Mouse (Mus musculus): ENCODE data around the gene Vmn1r171.
"Not testable (repeated sequence)": the region's sequence is repeated elsewhere in the genome, so short reads cannot be mapped to it uniquely, and the experiment has no call there.

Gene Vmn1r171

DNA sequence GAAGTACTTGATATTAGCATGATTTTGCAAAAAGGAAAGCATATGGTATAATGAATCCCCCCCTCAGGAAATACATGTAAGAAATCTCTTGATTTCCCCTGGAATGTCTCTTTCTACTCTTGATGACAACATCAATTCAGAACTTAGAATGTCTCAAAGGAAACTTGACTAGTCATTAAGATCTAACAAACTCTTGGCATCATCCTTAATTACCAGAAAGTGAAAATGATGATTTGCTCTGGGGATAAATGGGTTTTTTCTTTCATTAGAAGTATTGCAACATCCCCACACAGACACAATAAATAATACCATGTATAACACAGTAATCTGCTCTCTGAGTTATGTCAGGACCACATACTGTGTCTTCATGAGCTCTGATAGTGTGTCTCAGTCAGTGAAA lies at the start of gene Vmn1r171:
Gene Vmn1r171 (plus strand): TSS at position 301 of the 400 bp plus-strand sequence.
- DNase-seq (ENCODE audit: low spot score): no peak

- not testable (repeated sequence) for DNase-seq (ENCODE audit: low spot score)
These were observed 24.6 kb upstream of the Vmn1r171 start, which contains the start of gene Vmn1r170 for GRCm38 (mm10) chr7:23605875-23606274. TSS of gene Vmn1r170 (plus strand) at chr7:23606175.

DNA sequence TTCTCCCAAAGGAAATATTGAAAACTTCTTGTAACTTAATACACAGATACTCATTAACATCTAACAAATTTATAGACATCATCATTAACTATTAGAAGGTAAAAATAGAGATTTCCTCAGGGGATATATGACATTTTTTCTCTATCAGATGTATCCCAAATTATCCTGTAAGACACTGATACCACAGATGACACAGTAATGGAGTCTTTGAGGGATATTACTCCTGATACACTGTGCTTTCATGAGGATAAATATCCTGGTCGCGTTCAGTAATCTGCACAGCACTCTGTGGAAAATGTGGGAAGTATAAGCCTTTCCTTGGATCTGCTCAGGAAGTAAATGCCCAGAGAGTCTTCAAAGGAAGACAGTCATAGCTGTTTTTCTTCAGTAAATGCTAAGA lies 27.5 kb downstream of the Vmn1r171 start, which contains the start of gene Vmn1r172:
Gene Vmn1r172 (plus strand): TSS at position 301 of the 400 bp plus-strand sequence.
- DNase-seq (ENCODE audit: low spot score): no peak

Measured in embryo, embryonic 10 days (tissue).